Mouse (Mus musculus) lung, adult 2 months (tissue): ENCODE data around the gene Col4a1.

Experiments
- CTCF ChIP-seq: fragments of 200-500 bp; IDR thresholded peaks from 2 replicates; pipeline ENCODE4 v1.5.1; 2011; ENCODE audit warnings: mild to moderate bottlenecking, low read length, control low read depth; ENCODE audit not compliant: insufficient read depth
- POLR2A ChIP-seq: fragments of 200-500 bp; IDR thresholded peaks from 2 replicates; pipeline ENCODE4 v1.6.1; 2011; ENCODE audit warnings: low read depth, mild to moderate bottlenecking, control low read depth, low read length, borderline replicate concordance; ENCODE audit errors: extremely low read depth

DNA sequence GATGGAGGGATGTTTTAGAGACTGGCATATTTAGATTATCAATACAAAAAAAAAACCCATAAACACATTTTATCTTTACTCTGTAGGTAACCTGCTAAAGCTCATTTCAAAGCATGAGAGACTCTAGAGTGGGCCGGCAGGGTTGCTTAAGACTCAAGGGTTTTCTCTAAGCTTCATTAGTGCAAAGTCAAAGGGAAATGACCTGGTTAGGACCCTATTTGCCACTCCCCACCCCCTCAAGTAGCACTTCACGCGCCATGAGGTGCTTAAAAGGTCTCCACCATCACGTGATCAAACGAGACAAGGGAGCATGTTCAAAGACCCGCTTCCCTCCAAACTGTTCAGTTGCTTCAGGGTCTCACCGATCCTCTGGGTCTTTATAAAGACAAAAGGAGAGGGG, 63.9 kb downstream of the Col4a1 start:
- no peak for TF ChIP-seq CTCF
- no peak for TF ChIP-seq POLR2A
